Mouse (Mus musculus) left cerebral cortex, adult 2 months (tissue): ENCODE data around the gene Dxo. TPM values are rescaled to one million over a fixed set of nuclear protein-coding genes. Genes with fewer than 3 reads are reported as not detected.

Experiments used
- DNase-seq, 2 experiments: peaks; one replicate each; pipeline ENCODE4 v3.0.0; 2021 to 2022; ENCODE audit warnings: low spot score in 2 of 2, mixed read lengths in 1 of 2; ENCODE audit errors: extremely low spot score in 1 of 2
- H3K27ac ChIP-seq: fragments of 200-600 bp; 2 replicates; pipeline ENCODE4 v1.8.1; 2022
- H3K4me3 ChIP-seq: fragments of 200-600 bp; 2 replicates; pipeline ENCODE4 v1.8.1; 2022
- CTCF ChIP-seq: fragments of 200-600 bp; IDR thresholded peaks from 2 replicates; pipeline ENCODE4 v1.8.1; 2022; ENCODE audit warnings: antibody characterized with exemption, mild to moderate bottlenecking, moderate library complexity
- intact Hi-C: fragments of 180-260 bp; cut with DNase I; formaldehyde crosslinking; loops from one replicate; pipeline ENCODE4 v1.15.1; 2025
- microRNA-seq, 2 experiments: library from miRNA; unstranded; fragments of <30 nt; microRNA quantifications; one replicate each; pipeline ENCODE4 v1.2.0; 2021
- total RNA-seq, 2 experiments: library from RNA; stranded (reverse); gene quantifications; 2 replicates each; pipeline ENCODE4 v1.2.3; 2021

The Dxo gene
- total RNA-seq, 2 experiments from 2014 or later = 33.6 to 41.4 TPM

DNA sequence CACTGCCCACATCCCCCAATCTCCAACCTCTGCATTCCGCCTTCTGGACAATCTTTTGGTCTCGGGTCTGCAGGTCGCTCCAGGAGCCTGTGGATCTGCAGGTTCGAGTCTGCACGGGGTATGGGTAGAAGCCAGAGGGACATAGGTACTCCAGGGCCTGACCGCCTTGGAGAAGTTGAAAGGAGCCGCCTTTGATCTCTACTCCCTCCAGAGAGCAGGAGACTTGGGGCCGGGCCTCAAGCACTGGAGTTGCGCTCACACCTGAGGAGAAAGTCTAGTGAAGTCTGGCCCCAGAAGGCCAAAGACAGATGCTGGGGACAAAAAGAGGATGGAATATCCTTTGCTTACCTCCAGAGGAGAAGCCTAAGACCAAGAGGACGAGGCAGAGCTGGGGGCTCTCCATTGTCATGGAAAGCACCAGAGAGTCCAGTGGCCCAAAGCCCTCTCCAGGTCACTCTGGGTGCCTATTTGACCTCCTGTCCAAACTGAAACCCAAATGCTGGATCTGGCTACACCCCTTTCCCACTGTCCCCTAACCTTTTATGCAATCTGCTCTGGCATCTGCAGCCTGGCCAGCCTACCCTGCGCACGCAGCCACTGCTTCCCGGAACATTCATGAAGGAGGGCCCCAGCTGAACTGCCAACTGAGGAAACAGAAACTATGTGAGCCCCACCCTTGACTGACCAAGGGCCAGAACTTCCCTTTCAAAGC, 25.0 kb downstream of the Dxo start:
- Histone ChIP-seq H3K4me3 (no peak overlapping the region), H3K27ac (no peak overlapping the region)
- no peak for DNase-seq
- no peak for TF ChIP-seq CTCF
- intact Hi-C loops = no loop called here

DNA sequence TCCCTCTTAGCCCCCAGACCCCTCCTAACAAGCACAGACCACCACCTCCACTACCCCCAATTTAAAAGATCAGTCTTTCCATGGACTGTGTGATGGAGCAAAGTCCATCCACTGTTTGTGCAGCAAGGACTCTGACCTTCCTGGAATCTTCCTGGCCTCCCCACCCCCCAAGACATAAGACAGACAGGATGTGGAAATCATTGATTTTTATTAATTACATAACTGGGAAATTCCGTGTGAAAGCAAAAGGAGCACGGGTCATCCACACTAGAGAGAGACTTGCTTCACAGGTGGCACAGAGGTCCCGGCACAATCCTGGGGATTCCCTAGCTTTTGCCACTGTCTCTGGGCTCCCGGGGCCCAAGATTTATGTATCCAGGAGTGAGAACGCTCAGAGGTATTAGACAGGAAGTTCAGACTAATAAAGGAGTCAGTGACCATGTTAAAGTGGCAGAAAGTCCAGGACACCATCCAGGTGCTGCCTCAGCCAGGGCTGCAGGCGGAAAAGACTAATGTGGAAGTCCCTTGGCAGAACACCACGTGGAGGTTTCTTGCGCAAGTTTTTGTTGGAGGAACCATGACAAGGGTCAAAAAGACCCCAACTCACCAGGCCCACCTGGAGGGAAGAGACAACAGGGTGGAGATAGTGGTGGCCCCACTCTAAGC, 25.7 kb downstream of the Dxo start, which contains the start of gene Cfb:
Cfb (minus strand) TSS at position 103 of the 666 bp plus-strand sequence.
- no peak for DNase-seq
- Histone ChIP-seq H3K27ac (no peak within 1 kb of the TSS), H3K4me3 (no peak within 1 kb of the TSS)
- TF ChIP-seq CTCF = no peak
- intact Hi-C loops = no loop called here

- DNase-seq = no peak
- intact Hi-C loops = no loop called here
- no peak overlapping the region for H3K27ac ChIP-seq
- no peak for TF ChIP-seq CTCF
- no peak overlapping the region for H3K4me3 ChIP-seq
These were observed 29.2 kb downstream of the Dxo start for GRCm38 (mm10) chr17:34865981-34866380.

GRCm38 (mm10) chr17:34874321-34874720, 37.5 kb downstream of the Dxo start:
- intact Hi-C loops = loop anchor here (10.0 kb wide), 1 partner anchor 150 kb away; no protein-coding TSS in a partner anchor
- Histone ChIP-seq H3K27ac (no peak overlapping the region), H3K4me3 (no peak overlapping the region)
- DNase-seq = no peak
- TF ChIP-seq CTCF = no peak

DNA sequence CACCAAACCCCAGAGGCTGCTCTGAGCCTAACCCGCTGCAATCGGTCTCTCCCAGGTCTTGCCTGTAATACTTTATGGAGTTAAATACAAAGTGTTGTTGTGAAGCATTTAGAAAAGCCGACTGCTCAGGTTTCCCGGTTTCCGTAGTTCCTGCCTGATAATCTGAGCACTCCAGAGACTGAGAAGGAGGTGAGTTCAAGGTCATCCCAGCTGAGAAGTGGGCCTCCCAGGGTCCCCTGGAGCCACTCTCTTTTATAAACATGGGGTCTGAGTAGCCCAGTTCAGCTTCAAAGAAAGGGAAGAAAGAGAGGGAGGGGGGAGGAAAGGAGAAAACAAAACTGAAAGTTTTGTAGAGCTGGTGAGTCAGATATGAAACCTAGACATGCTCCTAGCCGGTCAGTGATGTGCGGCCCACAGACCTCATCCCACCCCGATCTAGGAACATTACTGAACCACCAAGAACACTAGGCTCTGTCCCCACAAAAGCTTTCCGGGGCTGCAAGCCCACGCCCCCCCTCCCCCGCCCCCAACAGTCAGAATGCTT, 42.6 kb downstream of the Dxo start, which contains the start of gene Zbtb12:
Zbtb12 (plus strand) TSS at position 148 of the 544 bp plus-strand sequence.
- H3K27ac ChIP-seq = no peak within 1 kb of the TSS
- no peak for DNase-seq
- TF ChIP-seq CTCF = no peak
- intact Hi-C loops = loop anchor here (10.0 kb wide), 1 partner anchor 155 kb away; no protein-coding TSS in a partner anchor
- no peak within 1 kb of the TSS for H3K4me3 ChIP-seq

- no peak for TF ChIP-seq CTCF
- H3K4me3 ChIP-seq = no peak overlapping the region
- DNase-seq = no peak
- intact Hi-C loops = no loop called here
- no peak overlapping the region for H3K27ac ChIP-seq
These were observed 44.3 kb downstream of the Dxo start for GRCm38 (mm10) chr17:34881166-34881565.

DNA sequence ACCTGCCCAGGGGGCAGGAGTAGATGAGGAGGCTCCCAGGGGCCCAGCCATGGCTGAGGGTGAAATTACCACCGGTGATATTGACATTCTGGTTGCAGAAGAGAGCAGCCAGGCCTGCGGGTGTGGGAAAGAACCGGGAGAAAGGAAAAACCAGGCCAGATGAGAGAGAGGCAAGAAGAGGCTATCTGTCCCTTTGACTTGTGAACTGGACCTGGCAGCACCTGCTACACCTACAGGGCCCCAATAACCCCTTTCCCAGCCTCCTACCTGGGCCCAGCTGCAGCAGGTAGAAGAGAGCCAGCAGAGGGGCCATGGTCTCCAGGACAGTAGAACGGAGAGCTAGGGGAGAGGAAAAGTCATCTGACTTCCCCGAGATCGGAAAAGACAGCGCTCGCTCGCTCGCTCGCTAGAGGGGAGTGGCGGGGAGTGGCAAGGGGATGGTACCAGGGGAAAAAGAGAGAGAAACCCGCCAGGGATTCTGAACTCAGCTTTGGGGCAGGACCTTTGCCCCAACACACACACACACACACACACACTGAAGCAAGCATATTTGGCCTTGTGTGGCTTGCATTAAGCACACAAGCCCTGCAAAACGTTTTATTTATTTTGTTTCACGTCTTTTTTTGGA, 45.0 kb downstream of the Dxo start, which contains the start of gene Gm20547:
Gm20547 (minus strand) TSS at position 360 of the 628 bp plus-strand sequence.
- no peak for DNase-seq
- no peak for TF ChIP-seq CTCF
- intact Hi-C loops = no loop called here

DNA sequence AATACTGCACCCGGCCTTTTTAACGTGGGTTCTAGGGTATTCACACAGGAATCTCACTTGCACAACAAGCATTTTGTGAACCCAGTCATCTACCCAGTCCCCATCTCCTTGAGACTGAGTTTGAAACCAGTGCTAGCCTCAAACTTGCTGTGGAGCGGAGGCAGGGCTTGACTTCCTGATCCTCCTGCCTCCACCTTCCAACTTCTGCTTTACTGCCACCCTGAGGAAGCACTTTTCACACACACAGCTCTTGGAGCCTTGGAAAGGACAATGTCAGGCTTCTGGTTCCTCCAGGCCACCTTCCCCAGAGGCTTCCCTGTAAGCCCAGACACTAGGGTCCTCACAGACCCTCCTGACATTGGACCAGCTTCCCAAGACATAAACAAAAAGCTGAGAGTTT, 46.5 kb downstream of the Dxo start:
- TF ChIP-seq CTCF = no peak
- intact Hi-C loops = no loop called here
- no peak for DNase-seq

More for the DNA sequence above, 45.0 kb downstream of the Dxo start, which contains the start of gene Gm20547:
- Histone ChIP-seq H3K4me3 (no peak within 1 kb of the TSS), H3K27ac (no peak within 1 kb of the TSS)

GRCm38 (mm10) chr17:34884704-34885103, 47.9 kb downstream of the Dxo start:
- no peak for DNase-seq
- H3K4me3 ChIP-seq = no peak overlapping the region
- intact Hi-C loops = no loop called here
- TF ChIP-seq CTCF = no peak
- H3K27ac ChIP-seq = no peak overlapping the region

More for the DNA sequence above, 46.5 kb downstream of the Dxo start:
- no peak overlapping the region for H3K27ac ChIP-seq
- H3K4me3 ChIP-seq = no peak overlapping the region

- DNase-seq = no peak
- Histone ChIP-seq H3K4me3 (no peak overlapping the region), H3K27ac (no peak overlapping the region)
- no peak for TF ChIP-seq CTCF
- intact Hi-C loops = no loop called here
These were observed 48.8 kb downstream of the Dxo start for GRCm38 (mm10) chr17:34885615-34886014.

GRCm38 (mm10) chr17:34887942-34888341, 51.1 kb downstream of the Dxo start:
- DNase-seq = no peak
- no peak overlapping the region for H3K4me3 ChIP-seq
- intact Hi-C loops = no loop called here
- TF ChIP-seq CTCF = no peak
- H3K27ac ChIP-seq = no peak overlapping the region

Small RNAs within 50 kb of the gene (microRNA-seq; reads per million reads assigned to microRNA genes)
- gene Mir6970 (0.72 to 1.7 reads per million in 2 experiments), gene Mir6971 (4.1 to 6.2 reads per million in 2 experiments), gene Mir6972 (0 reads per million in 2 experiments)

Other genes with a start within 250 kb of the Dxo start
- gene Gpsm3, start 247.2 kb upstream of the Dxo start, total RNA-seq = 1 to 10 TPM; 1.8 to 3.3 TPM
- 10 to 100 TPM; 49.6 to 68.5 TPM for gene Pbx2, start 245.8 kb upstream of the Dxo start, total RNA-seq
- gene Ager, start 239.2 kb upstream of the Dxo start, total RNA-seq = 1 to 10 TPM in 1 of 2 experiments, under 1 TPM in 1; 0.47 to 1.2 TPM
- gene Rnf5, start 233.3 kb upstream of the Dxo start, total RNA-seq = 10 to 100 TPM; 70.7 to 71.5 TPM
- 100 to 1,000 TPM; 156 to 166 TPM for gene Agpat1, start 232.8 kb upstream of the Dxo start, total RNA-seq
- 1 to 10 TPM; 2.9 to 3.5 TPM for gene Egfl8, start 221.0 kb upstream of the Dxo start, total RNA-seq
- 10 to 100 TPM; 47.3 to 48.6 TPM for gene Ppt2, start 208.5 kb upstream of the Dxo start, total RNA-seq
- gene Prrt1, start 207.5 kb upstream of the Dxo start, total RNA-seq = 100 to 1,000 TPM; 172 to 205 TPM
- 10 to 100 TPM; 10.9 to 16.9 TPM for gene Fkbpl, start 192.3 kb upstream of the Dxo start, total RNA-seq
- 10 to 100 TPM; 64.3 to 66.4 TPM for gene Atf6b, start 189.9 kb upstream of the Dxo start, total RNA-seq
- gene Tnxb, start 166.5 kb upstream of the Dxo start, total RNA-seq = 1 to 10 TPM; 1.5 to 2.4 TPM
- gene C4b, start 93.1 kb upstream of the Dxo start, total RNA-seq = 10 to 100 TPM; 10.8 to 11.2 TPM
- not detected for gene Cyp21a1, start 32.5 kb upstream of the Dxo start, total RNA-seq
- 10 to 100 TPM; 54.8 to 61.5 TPM for gene Stk19, start 74 bp upstream of the Dxo start, total RNA-seq
- 10 to 100 TPM; 70.1 to 70.4 TPM for gene Skiv2l, start 13.2 kb downstream of the Dxo start, total RNA-seq
- gene Nelfe, start 13.4 kb downstream of the Dxo start, total RNA-seq = 10 to 100 TPM; 35.3 to 40.3 TPM
- under 1 TPM in 1 of 2 experiments, not detected in 1; 0.14 TPM for gene Cfb, start 25.5 kb downstream of the Dxo start, total RNA-seq
- gene Zbtb12, start 42.5 kb downstream of the Dxo start, total RNA-seq = 1 to 10 TPM; 6.5 to 7.4 TPM
- gene Gm20547, start 45.0 kb downstream of the Dxo start, total RNA-seq = not detected
- 1 to 10 TPM; 2.1 to 2.2 TPM for gene C2, start 61.2 kb downstream of the Dxo start, total RNA-seq
- gene Ehmt2, start 61.5 kb downstream of the Dxo start, total RNA-seq = 100 to 1,000 TPM; 175 to 184 TPM
- under 1 TPM; 0.45 to 0.79 TPM for gene Slc44a4, start 77.4 kb downstream of the Dxo start, total RNA-seq
- 10 to 100 TPM; 41.6 to 47.3 TPM for gene Neu1, start 94.2 kb downstream of the Dxo start, total RNA-seq
- gene Hspa1b, start 122.2 kb downstream of the Dxo start, total RNA-seq = 10 to 100 TPM; 18.8 to 22.1 TPM
- gene Gm20481, start 132.9 kb downstream of the Dxo start, total RNA-seq = not detected
- gene Hspa1a, start 135.1 kb downstream of the Dxo start, total RNA-seq = 10 to 100 TPM; 14.5 to 17.2 TPM
- gene Hspa1l, start 135.7 kb downstream of the Dxo start, total RNA-seq = under 1 TPM; 0.34 to 0.42 TPM
- gene Lsm2, start 144.8 kb downstream of the Dxo start, total RNA-seq = 10 to 100 TPM; 15.8 to 18.4 TPM
- 10 to 100 TPM; 44.1 to 46.6 TPM for gene Vars, start 164.0 kb downstream of the Dxo start, total RNA-seq
- gene Vwa7, start 179.6 kb downstream of the Dxo start, total RNA-seq = under 1 TPM; 0.40 to 0.43 TPM
- gene Sapcd1, start 191.0 kb downstream of the Dxo start, total RNA-seq = under 1 TPM in 1 of 2 experiments, not detected in 1; 0.59 TPM
- gene Msh5, start 209.7 kb downstream of the Dxo start, total RNA-seq = under 1 TPM; 0.27 to 0.56 TPM
- 1 to 10 TPM; 7.4 to 8.3 TPM for gene Clic1, start 212.9 kb downstream of the Dxo start, total RNA-seq
- 10 to 100 TPM; 10.1 to 11.0 TPM for gene Ddah2, start 222.0 kb downstream of the Dxo start, total RNA-seq
- gene Ly6g6c, start 228.4 kb downstream of the Dxo start, total RNA-seq = not detected
- not detected for gene Mpig6b, start 229.2 kb downstream of the Dxo start, total RNA-seq
- gene Ly6g6e, start 239.9 kb downstream of the Dxo start, total RNA-seq = 1 to 10 TPM; 2.1 to 3.6 TPM
- 1 to 10 TPM in 1 of 2 experiments, under 1 TPM in 1; 0.70 to 1.1 TPM for gene Ly6g6d, start 241.0 kb downstream of the Dxo start, total RNA-seq
- gene Ly6g6f, start 248.6 kb downstream of the Dxo start, total RNA-seq = under 1 TPM in 1 of 2 experiments, not detected in 1; 0.29 TPM